Mouse (Mus musculus): ENCODE results near the gene Cry2.

DNA sequence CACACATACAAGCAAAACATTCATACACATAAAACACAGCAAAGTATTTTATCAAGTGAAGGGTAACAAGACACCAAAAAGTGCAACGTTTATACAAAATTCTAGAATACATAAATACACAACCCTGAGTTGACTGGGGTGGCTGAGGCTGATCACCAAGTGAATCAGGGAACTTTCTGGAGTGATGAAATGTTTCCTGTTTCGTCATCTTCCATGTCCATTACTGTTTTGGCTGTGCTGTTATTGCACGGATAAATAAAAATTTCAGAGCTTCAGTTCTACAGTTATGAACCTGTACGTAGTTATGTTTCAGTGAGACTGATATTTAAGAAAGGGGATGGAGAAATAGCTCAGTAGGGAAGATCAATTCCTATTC, 44.5 kb upstream of the Cry2 start:
- no peak for TF ChIP-seq CTCF (IDR thresholded peaks at IDR 0.05; ENCODE audit: control insufficient read depth, insufficient read depth, insufficient replicate concordance, low read depth, low read length)
- no peak for TF ChIP-seq POLR2A (IDR thresholded peaks at IDR 0.05; ENCODE audit: control insufficient read depth, low read depth, low read length)

Measured in testis, adult 2 months (tissue).